Mouse (Mus musculus) adipocyte (in vitro differentiated cells): Measurements from ENCODE around the gene Tor1aip1.
A peak's percentile ranks its signal among the peaks of the same experiment; 100 is the strongest.
"Not testable (repeated sequence)": the region's sequence is repeated elsewhere in the genome, so short reads cannot be mapped to it uniquely, and the experiment has no call there.

ENCODE experiments used
- DNase-seq: peaks from one replicate; pipeline ENCODE4 v3.0.0-alpha.2; 2016; ENCODE audit warnings: low spot score

Gene Tor1aip1

DNA sequence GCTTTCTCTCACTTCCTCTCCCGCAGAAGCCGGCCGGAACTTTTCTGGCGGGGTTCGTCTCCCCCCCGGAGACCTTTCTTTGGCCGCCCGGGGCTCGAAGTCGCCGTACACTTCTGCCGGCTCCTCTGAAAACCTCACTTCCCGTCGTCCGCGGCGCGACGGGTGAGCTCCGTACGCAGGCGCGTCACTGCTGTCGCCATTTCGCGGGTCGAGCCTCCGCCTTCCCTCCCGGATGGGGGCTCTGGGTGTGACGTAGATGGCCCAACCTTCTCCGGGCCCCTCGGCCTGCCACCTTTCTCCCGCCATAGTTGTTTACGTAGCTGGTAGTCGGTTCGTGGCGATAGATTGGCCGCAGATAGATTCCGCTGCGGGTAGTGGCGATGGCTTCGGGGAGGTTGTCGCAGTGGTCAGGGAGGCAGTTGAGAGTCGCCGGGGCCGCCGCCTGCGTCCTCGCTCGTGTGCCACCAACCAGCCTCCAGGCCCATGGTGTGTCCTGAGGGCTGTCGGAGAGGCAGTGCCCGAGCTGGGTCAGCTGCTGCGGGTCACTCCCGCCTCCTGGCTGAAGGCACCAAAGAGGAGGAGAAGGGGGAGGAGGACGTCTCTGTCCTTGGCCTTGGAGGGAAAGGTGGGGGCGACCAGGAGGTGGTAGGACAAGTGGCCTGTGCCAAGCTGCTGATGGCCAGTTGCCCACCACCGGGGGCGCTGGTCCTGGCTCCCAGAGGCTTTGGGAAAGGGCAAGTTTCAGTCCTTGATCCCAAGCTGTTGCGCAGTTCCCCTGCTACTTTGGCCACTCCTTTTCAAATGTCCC, at the start of gene Tor1aip1:
Gene Tor1aip1, minus strand, starts transcription at position 551 of the 808 bp plus-strand sequence.
- peak; percentile 99 for DNase-seq

DNA sequence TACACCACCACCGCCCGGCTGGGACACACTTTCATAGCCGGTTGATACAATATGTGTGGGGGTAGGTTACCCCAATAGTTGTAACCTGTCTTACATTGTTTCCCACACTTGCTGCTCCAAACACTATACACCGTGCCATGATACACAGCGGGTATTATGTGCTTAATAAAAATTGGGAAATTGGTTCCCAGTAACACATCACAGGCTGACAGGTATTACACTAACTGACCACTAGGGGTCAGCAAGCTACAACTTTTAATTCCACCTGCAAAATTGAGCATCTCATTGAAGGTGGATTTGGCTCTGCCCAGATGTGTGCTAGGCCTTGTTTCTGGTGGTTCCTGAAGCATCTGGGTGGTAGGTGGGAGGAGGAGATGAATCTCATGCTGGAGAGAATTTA, 49.5 kb upstream of the Tor1aip1 start:
- peak; percentile 73 for DNase-seq

DNA sequence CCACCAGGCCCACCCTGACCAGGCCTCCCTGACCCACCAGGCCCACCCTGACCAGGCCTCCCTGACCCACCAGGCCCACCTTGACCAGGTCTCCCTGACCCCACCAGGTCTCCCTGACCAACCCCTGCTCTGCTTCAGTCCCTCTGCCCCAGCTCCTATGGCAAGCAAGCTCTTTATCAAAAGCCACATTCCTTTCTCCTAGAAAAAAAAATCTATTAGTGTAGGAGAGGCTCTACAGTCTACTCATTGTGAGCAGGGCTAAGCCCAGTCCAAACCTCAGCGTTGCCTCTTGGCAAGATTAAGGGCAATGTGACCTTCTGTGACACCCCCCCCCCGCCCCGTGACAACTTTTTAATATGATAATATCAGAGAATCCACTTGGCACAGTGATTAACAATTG, 48.3 kb upstream of the Tor1aip1 start:
- DNase-seq: no peak

DNA sequence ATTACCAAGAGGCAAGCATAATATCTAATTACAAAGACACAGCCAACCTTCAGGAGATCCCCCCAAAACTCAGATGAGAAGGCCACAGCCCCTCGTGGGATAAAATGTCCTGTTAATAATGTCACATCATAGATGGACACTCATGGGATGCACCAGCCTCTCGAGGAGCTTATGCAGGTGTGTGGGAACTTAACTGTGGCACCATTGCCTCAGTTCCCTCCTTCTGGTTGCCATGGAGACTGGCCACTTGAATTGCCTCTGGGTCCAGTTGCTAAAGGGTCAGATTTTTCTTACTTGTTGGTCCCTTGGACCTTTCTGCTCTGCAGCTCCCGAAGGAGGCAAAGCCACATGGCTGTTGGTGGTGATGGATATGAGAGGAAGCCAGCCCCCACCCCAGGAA, 41.4 kb upstream of the Tor1aip1 start:
- DNase-seq: no peak

DNA sequence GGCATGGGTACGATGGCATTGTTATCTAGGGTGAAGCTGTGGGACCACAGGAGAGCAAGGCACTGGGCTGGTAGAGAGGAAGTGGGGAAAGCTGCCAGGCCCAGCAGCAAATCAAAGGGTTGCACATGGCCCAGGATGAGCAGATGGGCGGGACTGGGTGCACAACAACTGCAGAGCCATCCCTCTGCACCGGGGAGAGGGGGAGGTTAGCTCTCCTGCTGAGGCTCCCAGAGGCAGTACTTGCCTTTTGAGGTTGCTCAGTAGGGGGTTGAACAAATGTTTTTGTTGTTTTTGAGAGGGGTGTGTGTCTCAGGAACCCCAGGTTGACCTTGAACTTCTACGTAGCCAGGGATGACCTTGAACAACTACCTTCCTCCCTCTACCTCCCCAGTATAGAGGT, 40.2 kb upstream of the Tor1aip1 start:
- no peak for DNase-seq

GRCm38 (mm10) chr1:156074575-156074974, 38.3 kb upstream of the Tor1aip1 start:
- no peak for DNase-seq

GRCm38 (mm10) chr1:156073169-156073821, 37.0 kb upstream of the Tor1aip1 start:
- no peak for DNase-seq

- DNase-seq: no peak
Measured at GRCm38 (mm10) chr1:156070106-156070505, 33.8 kb upstream of the Tor1aip1 start.

DNA sequence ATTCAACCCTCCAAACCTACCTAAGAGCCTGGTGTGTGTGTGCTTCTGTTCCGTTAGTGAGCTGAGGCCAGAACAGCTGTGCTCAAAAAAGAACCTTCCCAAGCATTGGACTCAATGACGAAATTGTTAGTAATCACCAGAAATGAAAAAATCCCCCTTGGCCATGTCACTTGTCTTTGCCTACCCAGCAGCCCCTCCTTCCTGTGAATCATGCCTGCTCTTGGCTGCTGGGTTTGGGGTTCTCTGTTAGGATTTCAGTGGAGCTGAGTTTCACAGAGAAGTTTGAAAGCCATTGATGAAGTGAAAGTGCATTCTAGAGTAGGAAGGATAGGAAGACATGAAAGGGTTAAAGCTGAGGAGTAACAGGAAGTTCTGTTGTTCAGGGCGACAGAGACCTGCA, 29.9 kb upstream of the Tor1aip1 start:
- DNase-seq: no peak

DNA sequence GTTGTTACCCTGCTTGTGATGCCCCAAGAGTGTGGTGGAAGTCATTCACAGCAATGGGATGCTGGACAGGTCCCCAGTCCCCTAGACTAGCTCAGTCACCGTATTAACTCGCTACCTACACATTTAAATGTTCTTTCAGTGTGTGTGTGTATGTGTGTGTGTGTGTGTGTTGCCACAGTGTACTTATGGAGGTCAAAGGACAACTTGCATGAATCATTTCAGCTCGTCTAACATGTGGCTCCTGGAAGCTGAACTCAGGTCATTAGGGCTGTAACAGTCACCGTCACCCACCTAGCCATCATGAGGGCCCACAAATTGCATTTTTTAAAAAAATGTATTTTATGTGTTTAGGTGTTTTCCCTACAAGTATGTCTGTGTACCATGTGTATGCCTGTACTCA, 25.9 kb upstream of the Tor1aip1 start:
- DNase-seq: no peak

DNA sequence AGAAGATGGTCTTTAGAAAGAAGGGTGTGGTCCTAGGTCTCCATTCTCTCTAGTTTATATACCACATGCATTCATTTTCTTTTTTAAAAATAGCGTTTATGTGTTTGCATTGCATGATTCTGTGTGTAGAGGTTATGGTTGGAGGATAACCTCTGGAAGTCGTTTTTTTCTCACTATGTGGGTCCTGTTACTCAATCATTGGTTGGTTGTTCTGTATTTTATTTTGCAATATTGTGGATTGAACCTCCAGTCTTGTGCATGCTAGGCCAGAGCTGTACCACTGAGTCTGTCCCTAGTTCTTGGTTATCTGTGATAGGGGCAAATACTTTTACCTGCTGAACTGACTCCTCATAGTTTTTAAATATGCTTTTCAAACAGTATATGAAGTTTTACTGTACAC, 21.9 kb upstream of the Tor1aip1 start:
- no peak for DNase-seq

DNA sequence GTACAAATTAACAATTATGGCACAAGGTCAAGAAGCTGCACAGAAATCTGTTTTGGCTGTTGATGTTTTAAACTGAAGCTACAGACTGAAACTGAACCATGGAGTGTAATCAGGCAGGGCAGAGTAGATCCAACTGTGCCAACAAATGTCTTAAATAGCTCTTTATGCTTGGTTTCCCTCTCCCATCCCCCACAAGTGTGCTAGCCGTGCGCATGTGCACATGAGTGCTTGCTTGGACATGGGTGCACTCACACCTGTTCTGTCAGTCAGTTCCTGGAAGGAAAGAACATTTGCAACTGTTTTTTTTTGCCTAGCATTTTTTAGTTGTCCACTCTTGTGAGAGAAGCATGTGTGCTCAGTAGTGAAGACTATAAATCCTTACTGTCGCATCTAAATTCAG, 10.4 kb upstream of the Tor1aip1 start:
- DNase-seq: no peak

DNA sequence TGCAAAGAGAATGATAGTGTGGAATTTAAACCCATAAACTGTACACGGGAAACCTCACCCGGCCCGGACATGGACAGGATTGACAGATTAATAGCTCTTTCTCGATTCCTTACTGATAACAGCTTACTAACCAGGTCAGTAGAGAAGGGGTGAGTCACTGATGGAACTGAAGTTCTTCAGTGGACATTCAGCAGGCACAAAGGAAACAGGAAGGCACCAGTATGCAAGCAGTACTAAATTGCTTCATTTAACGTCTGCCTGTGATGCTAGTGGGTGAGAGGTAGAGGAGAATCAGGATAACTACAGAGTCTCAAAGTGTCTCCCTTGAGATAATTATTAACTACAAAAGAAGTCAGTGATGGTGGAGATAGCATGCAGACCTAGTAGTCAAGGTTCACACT, 7.9 kb upstream of the Tor1aip1 start:
- DNase-seq: no peak

DNA sequence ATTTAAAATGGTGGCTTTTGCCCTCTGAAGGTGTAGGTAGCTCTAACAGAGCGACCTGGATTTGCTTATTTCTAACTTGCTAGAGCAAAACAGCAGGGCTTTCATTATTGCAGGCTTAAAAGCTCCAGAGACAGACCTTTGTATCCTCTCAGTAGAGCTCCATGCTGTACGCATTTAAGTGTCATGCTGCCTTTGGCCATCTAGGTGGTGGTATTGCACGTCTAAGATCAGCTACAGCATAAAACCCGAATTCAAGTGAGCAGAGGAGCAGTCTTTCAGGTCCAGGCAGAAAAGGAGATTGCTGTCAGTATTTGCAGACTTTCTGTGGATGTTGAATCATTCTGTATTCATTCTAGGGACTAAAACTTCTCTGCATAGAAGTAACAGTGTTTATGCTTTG, 6.7 kb upstream of the Tor1aip1 start:
- peak; percentile 77 for DNase-seq

- no peak for DNase-seq
Measured at GRCm38 (mm10) chr1:156042481-156042880, 6.2 kb upstream of the Tor1aip1 start.

GRCm38 (mm10) chr1:156041451-156042241, 5.4 kb upstream of the Tor1aip1 start:
- no peak for DNase-seq

DNA sequence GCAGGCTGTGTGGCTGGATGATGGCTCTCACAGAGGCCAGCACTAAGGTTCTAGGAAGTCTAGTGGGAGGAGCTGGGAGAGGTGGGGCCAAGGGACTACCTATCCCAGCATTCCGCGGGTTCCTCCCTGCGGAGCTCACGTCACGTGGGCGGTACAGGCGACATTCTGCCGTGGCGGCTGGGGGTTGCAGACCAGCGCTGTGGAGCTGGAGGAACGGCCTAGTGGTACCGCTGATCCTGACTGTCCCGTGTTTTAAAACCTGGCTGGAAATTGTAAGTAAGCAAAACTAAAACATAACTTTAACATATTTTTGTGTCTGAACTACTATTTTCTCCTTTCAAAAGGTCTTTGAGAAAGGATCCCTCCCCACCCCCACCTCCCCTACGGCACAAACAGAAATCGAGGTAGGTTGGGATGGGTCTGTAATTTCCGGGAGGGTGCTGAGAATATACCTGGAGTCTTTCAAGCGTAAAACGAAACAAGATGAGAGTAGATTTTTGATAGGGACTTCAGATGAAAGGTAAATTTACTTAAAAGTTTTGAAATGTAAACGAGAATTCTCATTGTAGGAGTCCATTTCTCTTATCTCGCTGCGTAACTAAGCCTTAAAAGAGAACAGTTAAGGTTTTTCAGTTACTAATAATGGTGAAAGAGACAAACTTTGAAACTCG, 4.6 kb upstream of the Tor1aip1 start:
- DNase-seq: peak; percentile 93

- not testable (repeated sequence) for DNase-seq
Measured at GRCm38 (mm10) chr1:156039989-156040388, 3.7 kb upstream of the Tor1aip1 start.

DNA sequence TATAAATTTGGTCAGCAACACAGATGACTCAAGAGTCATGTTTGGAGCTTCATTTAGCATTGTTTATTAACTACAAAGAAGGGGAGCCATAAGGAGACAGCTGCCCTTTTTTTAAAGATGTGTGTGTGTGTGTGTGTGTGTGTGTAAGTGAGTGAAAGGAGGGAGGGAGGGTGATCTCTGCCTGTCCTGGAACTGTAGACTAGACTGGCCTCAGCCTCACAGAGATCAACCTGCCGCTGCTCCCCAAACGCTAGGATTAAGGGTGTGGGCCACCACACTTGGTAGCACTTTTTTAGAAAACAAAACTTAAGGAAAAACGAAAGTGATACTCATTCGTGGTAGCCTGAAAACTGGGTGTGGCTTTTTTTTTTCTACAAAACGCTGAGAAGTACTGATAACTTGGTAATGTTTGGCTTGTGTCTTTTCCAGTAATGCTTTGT, 884 bp upstream of the Tor1aip1 start:
- peak; percentile 65 for DNase-seq

DNA sequence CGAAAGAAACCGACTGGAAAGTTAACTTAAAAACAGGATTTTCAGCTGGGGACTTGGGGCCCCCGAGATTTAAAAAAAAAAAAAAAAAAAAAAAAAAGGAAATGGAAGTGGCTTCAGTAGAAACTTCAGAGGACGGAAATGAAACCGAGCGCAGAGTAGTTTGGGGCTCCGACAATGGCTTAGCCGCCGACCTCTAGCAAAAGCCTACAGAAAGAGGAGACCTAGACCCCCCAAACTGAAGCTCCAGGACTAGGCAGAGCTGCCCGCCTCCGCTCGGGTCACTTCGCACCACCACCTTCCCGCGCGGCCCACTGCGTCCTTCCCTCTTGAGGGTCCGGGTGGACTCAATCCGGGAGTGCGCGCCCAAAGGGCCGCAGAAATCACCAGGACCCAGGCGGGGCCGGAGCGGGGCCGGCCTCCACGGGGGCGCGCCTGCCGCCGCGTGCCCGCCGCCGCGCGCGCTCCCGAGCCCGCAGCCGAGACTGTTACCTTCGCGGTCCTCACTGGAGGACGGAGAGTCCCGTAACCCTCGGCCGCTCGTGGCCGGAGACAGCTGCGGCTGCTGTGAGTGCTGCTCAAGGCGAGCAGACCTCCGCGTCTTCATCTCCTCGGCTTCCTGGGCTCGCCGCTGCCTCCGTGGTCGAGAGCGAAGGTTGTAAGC, 881 bp downstream of the Tor1aip1 start, which contains the start of gene Tor1aip2:
Gene Tor1aip2, plus strand, starts transcription at position 135 of the 661 bp plus-strand sequence.
- peak; percentile 75 for DNase-seq

DNA sequence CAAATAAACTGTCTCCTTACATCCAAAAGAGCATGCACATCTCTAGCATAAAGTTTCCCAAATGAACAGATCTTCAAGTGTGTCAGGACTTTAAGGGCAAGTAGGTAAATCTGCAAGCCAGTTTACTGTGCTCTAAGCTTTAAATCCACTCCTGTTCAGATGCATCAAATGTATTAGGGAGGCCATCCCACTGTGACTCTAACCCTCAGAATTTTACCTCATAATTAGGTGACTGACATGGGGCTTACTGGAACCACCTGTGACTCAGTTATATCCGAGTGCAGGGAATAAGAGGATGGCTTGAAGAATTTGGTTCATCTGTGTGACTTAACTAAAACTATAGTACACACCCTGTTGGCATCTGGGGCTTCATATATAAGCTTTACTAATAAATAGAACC, 1.6 kb downstream of the Tor1aip1 start:
- no peak for DNase-seq

DNA sequence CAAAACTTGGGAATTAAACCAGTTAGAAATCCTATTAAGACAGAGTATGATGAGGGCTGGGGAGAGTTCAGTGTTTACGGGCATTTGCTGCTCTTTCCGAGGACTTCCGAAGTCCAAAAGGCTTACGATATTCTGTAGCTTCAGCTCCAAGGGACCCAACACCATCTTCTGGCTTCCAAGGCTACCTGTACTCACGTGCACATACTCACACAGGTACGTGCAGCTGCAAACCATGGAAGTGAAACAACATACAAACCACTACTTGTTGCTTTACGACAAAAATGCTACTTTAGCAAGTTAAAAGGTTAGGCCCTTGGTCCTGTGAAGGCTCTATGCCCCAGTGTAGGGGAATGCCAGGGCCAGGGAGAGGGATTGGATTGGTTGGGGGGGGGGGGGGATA, 2.4 kb downstream of the Tor1aip1 start:
- DNase-seq: no peak
